Mouse (Mus musculus): Measurements from ENCODE around the gene Cdk5r2.

DNA sequence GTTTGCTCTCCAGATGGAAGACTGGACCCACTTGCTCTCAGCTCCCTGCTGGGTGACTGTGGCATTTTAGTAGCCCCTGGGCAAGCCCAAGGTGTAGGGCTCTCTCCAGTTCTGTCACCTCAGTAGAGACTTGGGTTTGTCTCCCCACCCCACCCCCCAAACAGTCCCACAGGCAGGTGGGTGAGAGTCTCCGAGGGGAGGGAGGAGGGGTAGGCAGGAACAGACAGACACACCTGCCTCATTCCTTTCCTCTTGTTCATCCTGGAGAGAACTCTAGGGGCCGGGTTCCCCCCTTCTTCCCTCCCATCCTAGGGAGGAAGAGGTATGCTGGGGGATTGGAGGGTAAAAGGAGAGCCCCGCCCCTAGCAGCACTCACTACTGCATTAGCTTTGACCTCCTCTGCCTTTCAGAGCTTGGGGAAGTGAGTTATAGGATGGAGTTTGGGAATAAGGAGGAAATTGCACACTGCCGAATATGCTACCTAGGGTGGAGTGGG is 49.3 kb upstream of the Cdk5r2 start:
- no peak for TF ChIP-seq CTCF (IDR thresholded peaks at IDR 0.05; ENCODE audit: low read depth)
- no peak for TF ChIP-seq EP300 (IDR thresholded peaks at IDR 0.05; ENCODE audit: low read depth)

Measured in liver, embryonic 14.5 days (tissue).